Comparison of ENCODE assay signal across 15 mouse cellular contexts in the genomic region with DNA sequence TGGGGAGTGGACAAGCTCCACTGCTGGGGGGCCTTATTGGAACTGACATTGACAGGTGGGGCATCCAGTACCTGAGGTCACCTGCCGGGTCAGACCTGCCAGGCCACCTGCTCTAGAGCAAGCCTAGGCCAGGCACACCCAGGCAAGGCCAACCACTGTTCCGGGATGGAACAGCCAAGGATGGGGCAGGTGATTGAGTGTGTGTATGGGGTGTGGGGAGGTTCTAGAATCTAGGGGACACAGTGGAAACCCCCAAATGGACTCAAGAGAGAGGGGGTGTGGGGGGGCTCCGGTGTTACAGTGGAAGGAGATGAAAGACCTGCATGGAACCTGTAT. TPM values are rescaled to one million over a fixed set of nuclear protein-coding genes. Genes with fewer than 3 reads are reported as not detected.
"Had no signal": no experiment of that assay in that cellular context is flagged by ENCODE, and none has a peak within 500 bp of the region (broad histone marks: within the 10 kb centered on the region; RNA-seq: fewer than 3 reads in every experiment).

No protein-coding gene starts in this region.

- ATAC-seq: liver, postnatal 0 days had no signal

- H3K36me3 ChIP-seq: limb, embryonic 12.5 days; liver, embryonic 13.5 days; lung, embryonic 15.5 days; neural tube, embryonic 12.5 days had no signal

- DNase-seq: kidney, postnatal 10 days; kidney, postnatal 4 days; liver; liver, embryonic 13.5 days; liver, postnatal 0 days; lung, postnatal 14 days; spleen, adult 18-20 months; thymus, adult 18-20 months; thymus, postnatal 14 days had no signal

- H3K9me3 ChIP-seq: limb, embryonic 12.5 days; liver, embryonic 13.5 days; lung, embryonic 15.5 days; megakaryocyte, embryonic 14.5 days; neural tube, embryonic 12.5 days had no signal

- H3K9ac ChIP-seq: limb, embryonic 12.5 days; liver, embryonic 13.5 days; liver, postnatal 0 days; lung, embryonic 15.5 days; neural tube, embryonic 12.5 days had no signal

- H3K4me1 ChIP-seq: liver, embryonic 13.5 days; lung, embryonic 15.5 days; megakaryocyte, embryonic 14.5 days had no signal

- H3K4me3 ChIP-seq: layer of hippocampus, adult 2 months; limb, embryonic 12.5 days; liver, embryonic 13.5 days; lung, embryonic 15.5 days; megakaryocyte, embryonic 14.5 days; neural tube, embryonic 12.5 days had no signal

- H3K27ac ChIP-seq: layer of hippocampus, adult 2 months; limb, embryonic 12.5 days; liver, embryonic 13.5 days; lung, embryonic 15.5 days; macrophage; neural tube, embryonic 12.5 days had no signal

- H3K4me2 ChIP-seq: limb, embryonic 12.5 days; liver, embryonic 13.5 days; lung, embryonic 15.5 days; neural tube, embryonic 12.5 days had no signal

- H3K27me3 ChIP-seq: neural tube, embryonic 12.5 days had no signal

RNA-seq across cellular contexts. Expression of a gene that starts 21.2 kb away (rescaled TPM):
- polyA plus RNA-seq: limb, embryonic 12.5 days; liver, embryonic 13.5 days; macrophage; neural tube, embryonic 12.5 days had no signal
